Mouse (Mus musculus) left cerebral cortex, postnatal 25 days (tissue): ENCODE results near the gene Uri1. TPM values are rescaled to one million over a fixed set of nuclear protein-coding genes. Genes with fewer than 3 reads are reported as not detected.

Source experiments
- DNase-seq, 2 experiments: peaks; one replicate each; pipeline ENCODE4 v3.0.0; 2022; ENCODE audit warnings: low spot score in 2 of 2, mixed read lengths in 1 of 2
- intact Hi-C: fragments of 180-260 bp; cut with DNase I; formaldehyde crosslinking; loops from one replicate; pipeline ENCODE4 v1.15.1; 2025
- total RNA-seq, 2 experiments: library from RNA; stranded (reverse); gene quantifications; 2 replicates each; pipeline ENCODE4 v1.2.3; 2021

Uri1 gene
- total RNA-seq, 2 experiments from 2014 or later = 35.9 to 48.3 TPM

DNA sequence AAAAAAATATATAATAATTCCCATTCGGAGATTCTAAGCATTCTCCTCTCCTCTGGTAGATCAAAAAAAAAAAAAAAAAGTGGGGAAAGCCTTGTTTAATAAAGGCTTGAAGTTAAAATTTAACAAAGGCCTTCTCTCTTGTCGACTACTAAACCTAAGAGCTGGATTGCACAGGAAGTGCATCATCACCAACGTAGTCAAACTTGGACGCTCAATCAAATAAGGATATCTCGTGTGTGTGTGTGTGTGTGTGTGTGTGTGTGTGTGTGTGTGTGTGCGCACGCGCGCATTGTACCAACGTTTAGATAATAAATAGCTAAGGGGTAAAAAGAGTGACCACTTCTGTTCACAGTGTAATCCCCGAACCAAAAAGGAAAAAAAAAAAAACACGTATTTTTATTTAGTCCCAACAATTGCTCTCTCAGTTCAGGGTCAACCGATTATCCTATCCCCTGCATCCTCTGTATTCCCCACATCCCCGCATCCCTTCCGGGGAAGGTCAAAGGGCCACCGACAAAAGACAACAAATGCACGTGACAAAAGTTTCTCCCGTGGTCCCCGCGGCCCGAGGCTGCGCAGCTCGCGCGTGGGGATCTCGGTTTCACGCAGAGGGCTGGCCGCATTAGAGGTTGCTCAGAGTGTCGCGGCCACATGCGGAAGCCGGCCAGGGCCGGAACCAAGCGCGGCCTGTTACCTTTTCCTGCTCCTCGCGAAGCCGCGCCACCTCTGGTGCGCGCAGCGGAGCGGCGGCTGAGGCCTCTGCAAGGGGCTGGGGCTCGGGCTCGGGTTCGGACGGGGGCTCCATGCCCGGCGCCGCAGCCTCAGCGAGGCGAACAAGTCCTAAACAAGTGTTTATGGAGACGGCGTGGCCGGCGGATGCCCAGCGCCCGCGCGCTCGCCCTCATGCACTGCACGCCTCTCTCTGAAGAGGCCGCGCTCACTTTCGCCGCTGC lies 4.7 kb downstream of the Uri1 start:
- DNase-seq = peak; percentile 67 to 68
- intact Hi-C loops = loop anchor here (2.0 to 5.0 kb wide), 2 partner anchors 42 to 54 kb away; no protein-coding TSS in a partner anchor

DNA sequence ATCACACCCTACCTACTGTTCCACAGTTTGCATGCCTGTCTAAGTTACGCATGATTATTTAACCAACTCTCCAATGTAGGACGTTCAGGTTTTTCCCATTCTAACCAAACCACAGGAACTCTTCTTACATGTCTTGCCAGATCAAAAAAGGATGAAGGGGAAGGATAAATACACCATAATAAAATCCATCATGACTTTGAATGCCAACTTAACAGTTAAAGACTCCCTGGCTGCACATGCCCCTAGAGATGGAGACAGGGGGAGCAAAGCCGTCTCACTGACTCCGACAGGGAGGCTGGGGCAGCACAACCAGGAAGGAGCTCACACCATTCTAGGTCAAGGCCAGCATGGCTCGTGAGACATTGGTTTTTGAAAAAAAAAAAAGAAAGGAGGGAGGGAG lies 8.0 kb downstream of the Uri1 start:
- intact Hi-C loops = loop anchor here (5.0 kb wide), 1 partner anchor 57 kb away; no protein-coding TSS in a partner anchor
- DNase-seq = no peak

DNA sequence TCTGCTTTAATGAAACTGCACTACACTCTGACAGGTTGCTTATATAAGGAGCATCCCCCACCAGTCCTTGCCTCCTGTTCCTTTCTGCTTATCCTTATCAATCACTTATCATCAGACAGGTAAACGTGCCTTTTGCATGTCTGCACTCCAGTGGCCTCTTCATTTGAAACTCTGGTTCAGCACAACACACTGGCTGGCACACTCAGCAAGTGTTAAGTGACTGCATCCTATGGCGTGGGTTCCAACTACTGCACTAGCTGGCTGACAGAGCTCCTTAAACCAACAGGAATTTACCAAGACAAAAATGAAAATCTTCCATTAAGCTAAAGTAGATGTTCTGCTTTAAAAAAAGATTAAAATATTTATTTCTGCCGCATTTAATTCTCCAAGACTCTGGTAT lies 9.4 kb downstream of the Uri1 start:
- peak in 1 of 2 experiments; percentile 53 for DNase-seq
- intact Hi-C loops = no loop called here

DNA sequence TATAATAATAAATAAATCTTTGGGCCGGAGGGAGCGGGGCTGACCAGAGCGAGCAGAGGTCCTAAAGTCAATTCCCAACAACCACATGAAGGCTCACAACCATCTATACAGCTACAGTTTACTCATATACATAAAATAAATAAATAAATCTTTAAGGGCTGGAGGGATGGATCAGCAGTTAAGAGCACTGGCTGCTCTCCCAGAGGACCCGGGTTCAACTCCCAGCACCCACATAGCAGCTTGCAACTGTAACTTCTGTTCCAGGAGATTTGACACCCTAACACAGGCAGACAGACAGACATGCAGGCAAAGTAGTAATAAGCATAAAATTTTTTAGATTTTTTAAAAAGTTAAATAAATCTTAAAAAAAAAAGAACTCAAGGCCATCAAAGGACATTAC lies 10.5 kb downstream of the Uri1 start:
- intact Hi-C loops = no loop called here
- no peak for DNase-seq

DNA sequence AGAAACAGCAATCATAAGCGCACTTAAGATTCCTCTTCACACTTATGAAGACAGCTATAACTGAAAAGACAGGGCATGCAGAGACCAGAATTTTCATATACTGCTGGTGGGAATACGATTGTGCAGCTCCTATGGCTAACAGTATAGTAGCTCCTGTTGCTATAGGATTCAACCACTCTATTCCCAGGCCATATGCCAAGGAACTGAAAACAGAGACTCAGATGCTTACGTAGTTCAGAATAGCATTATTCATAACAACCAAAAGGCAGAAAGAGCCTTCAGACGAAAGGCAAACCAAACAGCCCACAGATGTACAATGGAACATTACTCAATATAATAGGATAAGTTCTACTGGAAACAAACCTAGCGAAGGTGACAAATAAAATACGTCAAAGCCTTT lies 15.0 kb downstream of the Uri1 start:
- intact Hi-C loops = no loop called here
- peak in 1 of 2 experiments; percentile 55 for DNase-seq

DNA sequence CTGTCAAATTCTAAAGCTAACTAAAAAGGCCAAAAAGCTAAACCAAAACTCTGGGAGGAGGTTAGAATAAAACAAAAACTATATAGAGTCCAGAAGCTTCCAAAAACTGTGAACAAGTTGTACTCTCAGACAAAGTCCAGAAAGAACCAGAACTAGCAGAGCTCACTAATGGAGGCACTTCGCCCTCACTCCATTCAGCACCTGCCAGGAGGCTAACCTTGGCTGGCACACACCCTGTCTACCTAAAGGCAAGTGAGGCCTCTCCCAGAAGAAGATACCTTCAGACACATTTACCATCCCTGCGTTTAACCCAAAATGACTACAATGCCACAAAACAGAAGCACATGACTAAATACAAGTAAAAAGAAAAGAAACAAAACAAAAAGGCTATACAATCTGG lies 20.9 kb downstream of the Uri1 start:
- no peak for DNase-seq
- intact Hi-C loops = no loop called here

DNA sequence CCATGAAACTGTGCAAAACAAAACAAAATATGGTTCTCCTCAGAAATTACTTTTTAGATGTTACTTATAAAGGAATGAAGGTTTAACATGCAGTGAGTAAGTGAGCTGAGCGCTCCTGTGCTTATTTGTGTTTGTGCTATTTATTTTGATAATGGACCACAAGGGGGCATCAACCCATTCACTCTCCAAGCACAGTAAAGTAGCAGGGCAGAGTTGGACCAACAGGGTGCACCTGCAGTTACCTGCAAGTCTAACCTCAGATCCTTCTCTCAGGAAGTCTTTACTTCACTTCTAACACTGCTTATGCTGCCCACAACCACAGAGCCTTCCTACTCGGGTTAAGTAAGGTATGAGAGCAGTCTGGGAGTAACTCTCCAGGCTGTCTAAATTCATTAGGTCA lies 23.7 kb downstream of the Uri1 start:
- no peak for DNase-seq
- intact Hi-C loops = no loop called here

DNA sequence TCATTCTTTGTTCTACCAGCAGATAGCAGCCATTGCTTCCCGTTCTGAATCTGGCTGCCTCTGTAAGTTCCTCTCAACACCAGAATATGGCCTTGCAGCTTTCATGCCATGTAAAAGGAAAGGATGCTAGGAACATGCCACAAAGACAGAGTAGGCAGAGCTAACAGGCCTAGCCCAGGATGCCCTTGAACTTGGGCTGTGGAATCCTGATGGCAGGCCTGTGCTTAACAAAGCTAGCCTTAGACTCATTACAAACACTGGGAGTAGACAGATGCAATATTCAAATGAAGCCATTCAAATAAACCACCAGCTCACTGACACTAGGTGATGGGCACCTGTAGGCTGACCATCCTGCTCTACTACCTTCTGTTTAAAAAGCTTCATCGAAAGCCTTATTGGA lies 30.5 kb downstream of the Uri1 start:
- intact Hi-C loops = no loop called here
- DNase-seq = no peak

DNA sequence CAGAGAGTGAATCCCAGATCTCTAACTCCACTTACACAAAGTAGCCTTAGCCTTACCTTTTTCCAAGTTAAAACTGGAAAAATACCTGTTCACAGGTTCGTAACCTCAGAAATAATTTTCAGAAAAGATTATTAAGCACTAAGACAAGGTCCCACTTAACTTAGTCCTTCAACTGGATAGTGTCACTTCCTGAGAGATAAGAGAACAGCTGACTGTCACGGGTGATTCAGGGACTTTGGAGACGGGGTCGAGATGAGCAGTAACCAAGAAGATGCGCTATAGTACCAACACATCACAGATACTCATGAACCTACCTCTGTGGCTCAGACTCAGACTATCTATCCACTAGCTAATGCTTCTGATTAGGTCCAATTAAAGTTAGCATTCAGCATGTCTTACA lies 38.5 kb downstream of the Uri1 start:
- intact Hi-C loops = no loop called here
- no peak for DNase-seq

DNA sequence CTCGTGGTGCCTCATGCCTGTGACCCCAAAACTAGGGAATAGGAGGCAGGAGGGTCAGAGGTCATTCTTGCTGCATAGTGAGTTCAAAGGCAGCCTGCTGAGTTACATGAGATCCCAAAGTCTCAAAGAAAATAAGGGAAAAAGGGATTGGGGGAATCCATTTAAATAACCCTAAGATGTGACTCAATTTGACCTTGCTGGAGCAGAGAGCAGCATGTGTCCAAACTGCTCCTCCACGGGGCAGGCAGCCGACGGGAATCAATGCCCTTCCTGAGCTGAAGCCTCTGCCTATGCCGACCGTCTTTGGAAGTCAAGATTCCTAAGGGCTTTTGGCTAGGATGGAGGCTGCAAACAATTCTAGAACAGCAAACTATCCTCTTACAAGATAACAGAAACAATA lies 39.9 kb downstream of the Uri1 start:
- no peak for DNase-seq
- intact Hi-C loops = no loop called here

DNA sequence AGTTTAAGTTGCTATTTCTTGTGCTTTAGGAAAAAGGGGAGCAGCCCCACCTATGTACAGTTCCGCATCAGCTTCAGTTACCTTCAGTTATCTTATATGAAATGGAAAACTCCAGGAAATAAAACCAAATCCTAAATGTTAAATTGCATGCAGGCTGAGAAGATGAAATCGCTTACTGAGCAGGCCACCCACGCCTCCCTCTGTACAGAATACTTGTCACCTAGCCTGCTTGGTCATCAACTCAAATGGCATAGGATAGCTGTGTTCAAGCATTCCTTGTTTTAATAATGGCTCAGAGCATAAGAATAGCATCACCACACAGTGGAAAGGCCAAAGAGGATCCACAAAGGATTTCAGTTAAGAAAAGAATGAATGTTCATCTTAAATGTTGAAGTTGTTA lies 43.6 kb downstream of the Uri1 start:
- DNase-seq = peak in 1 of 2 experiments; percentile 48
- intact Hi-C loops = no loop called here

DNA sequence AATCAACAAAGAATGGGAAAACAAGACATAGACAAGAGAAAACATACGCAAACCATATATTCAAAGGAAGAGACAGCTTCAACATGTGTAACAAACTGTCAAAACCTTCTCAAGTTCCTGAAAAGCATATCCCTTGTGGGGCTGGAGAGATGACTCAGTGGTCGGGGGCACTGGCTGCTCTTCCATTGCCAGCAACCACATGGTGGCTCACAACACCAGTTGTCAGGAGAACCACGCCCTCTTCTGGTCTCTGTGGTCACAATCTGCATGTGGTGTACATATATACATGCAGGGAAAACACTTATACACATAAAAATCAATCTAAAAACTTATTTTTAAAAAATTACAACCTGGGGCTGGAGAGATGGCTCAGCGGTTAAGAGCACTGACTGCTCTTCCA lies 44.9 kb downstream of the Uri1 start:
- intact Hi-C loops = no loop called here
- no peak for DNase-seq

DNA sequence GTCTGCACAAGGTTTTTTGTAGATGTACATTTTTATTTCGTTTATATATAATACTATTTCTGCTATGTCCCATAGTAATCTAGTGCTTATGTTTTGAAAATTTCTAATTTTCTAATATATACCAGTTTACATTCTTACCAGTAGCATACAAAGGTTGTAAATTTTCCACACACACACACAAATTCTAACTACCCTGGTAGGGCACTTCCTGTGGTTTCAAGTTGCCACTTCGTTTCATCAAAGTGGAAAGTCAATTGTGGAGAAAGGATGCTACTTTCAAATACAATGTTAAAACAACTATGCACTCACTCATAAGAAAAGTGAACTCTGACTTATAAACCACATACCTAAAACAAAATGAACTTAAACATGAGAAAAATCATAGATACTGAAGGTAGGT lies 45.7 kb downstream of the Uri1 start:
- intact Hi-C loops = no loop called here

DNA sequence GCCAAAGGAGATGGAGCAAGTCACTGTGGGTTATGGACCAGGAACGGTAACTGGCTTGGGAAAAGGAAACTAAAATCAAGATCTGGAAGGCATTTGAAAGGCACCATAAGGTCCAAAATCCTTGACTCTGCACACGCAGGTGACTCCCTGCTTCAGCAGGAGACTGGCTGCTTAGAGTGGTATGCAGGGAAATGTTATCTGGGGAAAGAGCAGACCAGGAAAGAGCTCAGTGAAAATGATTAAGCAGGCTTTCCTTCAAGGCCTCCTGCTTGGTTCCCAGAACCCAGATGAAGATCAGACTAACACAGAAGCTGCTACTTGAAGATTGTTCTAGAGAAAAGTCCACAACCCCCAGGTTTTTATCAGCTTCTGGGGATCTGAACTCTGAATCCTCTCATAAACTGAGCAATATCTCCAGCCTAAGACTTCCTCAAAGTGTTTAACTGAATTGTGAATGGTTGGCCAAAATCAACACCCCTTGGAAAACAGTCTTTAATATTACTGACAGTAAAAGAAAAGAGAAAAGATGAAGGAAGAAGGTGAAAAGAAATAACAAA lies 50.3 kb downstream of the Uri1 start:
- intact Hi-C loops = no loop called here
- no peak for DNase-seq

More for the DNA sequence above, 45.7 kb downstream of the Uri1 start:
- no peak for DNase-seq

DNA sequence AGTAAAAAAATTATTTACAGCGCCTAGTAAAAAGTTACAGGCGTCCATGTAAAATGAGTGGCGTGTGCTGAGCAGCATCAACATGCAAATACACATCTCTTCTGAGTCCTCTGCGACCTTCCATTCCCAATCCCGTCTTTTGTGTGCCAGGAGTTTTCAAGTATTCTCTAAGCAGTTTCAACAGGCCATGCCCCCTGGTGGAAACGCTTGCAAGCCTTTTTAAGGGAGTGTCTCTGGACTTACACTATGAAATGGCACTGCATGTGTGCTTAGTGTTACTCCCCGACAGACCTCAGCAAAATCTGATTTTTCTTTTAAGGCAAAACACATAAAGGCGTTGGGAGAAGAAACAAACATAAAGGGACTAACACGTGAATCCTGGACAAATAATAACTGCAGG lies 50.8 kb downstream of the Uri1 start:
- no peak for DNase-seq
- intact Hi-C loops = no loop called here

DNA sequence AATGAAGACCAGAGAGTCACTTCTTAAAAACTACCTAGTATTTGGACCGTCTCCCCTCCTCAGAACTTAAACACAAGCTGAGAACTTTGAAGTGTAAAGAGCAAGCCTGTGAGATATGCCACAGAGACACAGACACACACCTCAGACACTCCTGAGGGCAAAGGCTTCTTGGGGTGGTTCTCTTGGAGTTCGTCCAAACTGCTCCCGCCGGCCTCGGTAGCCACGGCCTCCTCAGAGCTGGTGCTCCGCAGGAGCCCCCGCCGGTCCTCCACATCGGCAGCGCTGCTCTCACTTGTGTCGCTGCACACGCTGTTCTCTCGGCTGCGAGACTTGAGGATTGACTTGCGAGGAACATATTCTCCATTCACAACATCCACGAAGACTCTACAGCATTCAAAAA lies 61.0 kb downstream of the Uri1 start:
- intact Hi-C loops = loop anchor here (5.0 kb wide), 1 partner anchor 110 kb away; no protein-coding TSS in a partner anchor

DNA sequence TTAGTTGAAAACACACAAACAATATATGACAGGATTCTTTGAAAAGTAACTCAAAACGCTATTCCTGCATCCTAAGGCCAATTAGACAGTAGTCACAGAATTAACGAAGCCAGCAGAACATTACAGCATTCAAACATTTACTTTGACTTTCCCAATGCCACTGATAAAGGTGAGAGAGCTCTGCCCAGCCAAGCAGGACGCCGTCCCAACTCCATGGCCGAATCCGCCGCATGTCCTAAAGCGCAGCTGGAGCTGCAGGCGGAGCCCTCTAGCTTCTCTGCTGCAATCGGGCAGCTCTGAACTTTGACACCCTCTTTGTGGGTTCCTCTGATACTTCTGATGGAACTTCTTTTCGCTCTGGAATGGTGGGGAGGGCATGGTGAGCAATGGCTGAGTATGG lies 62.1 kb downstream of the Uri1 start:
- no peak for DNase-seq
- intact Hi-C loops = loop anchor here (5.0 kb wide), 1 partner anchor 111 kb away; no protein-coding TSS in a partner anchor

More for the DNA sequence above, 61.0 kb downstream of the Uri1 start:
- no peak for DNase-seq

DNA sequence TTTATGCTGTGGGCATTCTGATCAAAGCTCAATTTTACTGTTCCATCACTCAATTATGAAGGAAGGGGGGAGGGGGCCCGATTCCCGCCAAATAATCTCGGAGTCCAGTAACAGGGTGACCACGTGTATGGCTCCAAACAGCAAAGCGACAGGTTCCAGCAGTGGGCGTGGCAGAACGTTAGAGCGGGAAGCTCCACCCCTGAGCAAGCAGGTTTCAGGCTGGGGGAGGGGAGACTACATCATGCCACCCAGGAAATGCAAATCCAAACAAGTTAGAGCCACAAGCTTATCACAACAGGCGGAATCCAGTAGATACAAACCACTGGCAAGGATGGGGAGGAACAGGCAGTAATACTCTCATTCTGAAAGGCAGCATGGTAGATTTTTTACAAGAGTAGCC lies 71.5 kb downstream of the Uri1 start:
- no peak for DNase-seq

DNA sequence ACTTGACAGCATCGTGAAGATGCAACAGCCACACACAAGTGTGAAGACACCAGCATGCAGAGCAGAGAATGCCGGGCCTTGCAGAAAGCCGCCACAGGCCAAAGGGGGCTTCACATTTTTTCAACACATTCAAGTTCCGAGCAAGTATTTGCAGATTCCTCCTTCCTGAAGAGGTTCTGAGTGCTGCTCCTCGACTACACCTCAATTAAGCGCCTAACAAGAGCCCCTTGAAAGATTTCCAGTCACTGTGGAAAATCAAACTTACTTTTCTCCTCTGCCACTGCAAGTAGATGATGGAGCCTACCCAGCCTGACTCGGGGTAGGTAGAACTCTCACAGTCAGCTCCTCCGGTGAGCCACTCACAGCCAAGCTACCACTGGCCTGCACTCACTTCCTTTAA lies 86.9 kb downstream of the Uri1 start:
- intact Hi-C loops = loop anchor here (10.0 kb wide), 1 partner anchor 562 kb away; no protein-coding TSS in a partner anchor
- no peak for DNase-seq

More for the DNA sequence above, 71.5 kb downstream of the Uri1 start:
- intact Hi-C loops = no loop called here

DNA sequence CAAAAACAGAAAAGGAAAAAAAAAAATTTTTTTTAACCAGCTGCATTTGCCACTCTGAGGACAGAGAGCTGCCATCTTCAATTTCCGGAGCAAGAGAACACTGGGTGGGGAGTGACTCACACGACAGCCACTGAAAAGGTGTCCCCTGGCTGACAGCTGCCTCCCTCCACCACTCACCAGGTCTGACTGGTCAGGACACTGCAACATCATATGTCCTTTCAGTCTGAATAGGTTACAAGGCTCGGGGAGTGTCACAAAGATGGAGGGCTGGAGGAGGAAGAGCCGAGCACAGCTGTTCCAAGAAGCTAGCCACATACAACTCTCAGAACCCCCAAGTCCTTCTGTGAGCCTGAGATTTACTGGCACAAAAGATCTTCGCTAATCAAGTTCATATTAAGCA lies 87.6 kb downstream of the Uri1 start:
- no peak for DNase-seq
- intact Hi-C loops = loop anchor here (10.0 kb wide), 1 partner anchor 561 kb away; no protein-coding TSS in a partner anchor

DNA sequence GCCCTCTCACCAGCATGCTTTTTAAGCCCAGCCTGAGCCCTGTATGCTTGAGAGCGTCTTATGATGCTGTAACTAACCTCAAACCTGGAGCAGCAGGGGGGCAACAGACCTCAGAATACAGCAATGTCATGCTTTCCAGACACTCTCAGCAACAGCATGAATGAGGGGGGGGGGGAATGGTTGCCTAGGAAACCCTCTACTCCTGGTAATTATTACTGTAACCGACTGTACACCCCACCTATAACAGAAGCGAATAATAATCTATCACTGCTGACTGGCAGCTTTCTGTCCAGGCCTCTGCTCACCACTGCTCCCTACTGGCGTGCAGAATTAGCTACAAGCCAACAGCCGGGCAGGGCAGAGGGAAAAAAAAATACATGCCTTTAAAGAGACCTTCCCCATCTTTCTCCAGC lies 88.6 kb downstream of the Uri1 start:
- intact Hi-C loops = loop anchor here (10.0 kb wide), 1 partner anchor 560 kb away; no protein-coding TSS in a partner anchor
- no peak for DNase-seq
